Mouse (Mus musculus) kidney, embryonic 14.5 days (tissue): Measurements from ENCODE around the gene Pitpnb. TPM values are rescaled to one million over a fixed set of nuclear protein-coding genes. Genes with fewer than 3 reads are reported as not detected.
A peak's percentile ranks its signal among the peaks of the same experiment; 100 is the strongest.

Experiments
- ATAC-seq: fragments of 200-750 bp; cut with Nextera tagmentation; 2 replicates; pipeline ENCODE4 v1.8.0; 2017; ENCODE audit warnings: moderate number of reproducible peaks, mild to moderate bottlenecking, moderate TSS enrichment, moderate library complexity; ENCODE audit not compliant: low FRiP score, low TSS enrichment
- H3K27ac ChIP-seq: fragments of 300-500 bp; sonication (generic); 2 replicates; pipeline ENCODE4 v1.5.1; 2014; ENCODE audit warnings: low read depth, mild to moderate bottlenecking, low read length, moderate library complexity, mixed read lengths
- H3K27me3 ChIP-seq: fragments of 300-500 bp; sonication (generic); 2 replicates; pipeline ENCODE4 v1.6.1; 2014; ENCODE audit warnings: mild to moderate bottlenecking, low read length; ENCODE audit not compliant: control insufficient read depth, insufficient read depth
- H3K36me3 ChIP-seq: fragments of 300-500 bp; sonication (generic); 2 replicates; pipeline ENCODE4 v1.6.1; 2014; ENCODE audit warnings: low read length, mixed read lengths; ENCODE audit not compliant: control insufficient read depth, insufficient read depth
- H3K4me1 ChIP-seq: fragments of 300-500 bp; sonication (generic); 2 replicates; pipeline ENCODE4 v1.6.1; 2014; ENCODE audit warnings: low read length, mixed read lengths; ENCODE audit not compliant: control insufficient read depth, insufficient read depth
- H3K4me2 ChIP-seq: fragments of 300-500 bp; sonication (generic); replicated peaks from 2 replicates; pipeline ENCODE4 v1.6.1; 2014; ENCODE audit warnings: low read depth, mild to moderate bottlenecking, low read length
- H3K4me3 ChIP-seq: fragments of 300-500 bp; sonication (generic); 2 replicates; pipeline ENCODE4 v1.5.1; 2014; ENCODE audit warnings: mild to moderate bottlenecking, low read length
- H3K9ac ChIP-seq: fragments of 300-500 bp; sonication (generic); 2 replicates; pipeline ENCODE4 v1.6.1; 2014; ENCODE audit warnings: low read depth, mild to moderate bottlenecking, low read length, moderate library complexity
- H3K9me3 ChIP-seq: fragments of 300-500 bp; sonication (generic); 2 replicates; pipeline ENCODE4 v1.6.1; 2016; ENCODE audit warnings: low read length; ENCODE audit not compliant: control insufficient read depth
- WGBS: fragments of 180-500 bp; shearing (Covaris S2); extraction: QIAGEN DNeasy Blood & Tissue Kit; methylation state at CpG from one replicate; pipeline ENCODE4 v1.1.7; 2014; 5-methylcytosine and 5-hydroxymethylcytosine counted together
- polyA plus RNA-seq: library from polyadenylated mRNA; unstranded; fragments of >200 nt; fragmentation: Nextera tagmentation; extraction: Ambion mirVana; gene quantifications from 2 replicates; pipeline ENCODE4 v1.2.1, GENCODE M21; 2014

Pitpnb gene
- polyA plus RNA-seq, 1 experiment from 2014 or later, result 120 TPM

DNA sequence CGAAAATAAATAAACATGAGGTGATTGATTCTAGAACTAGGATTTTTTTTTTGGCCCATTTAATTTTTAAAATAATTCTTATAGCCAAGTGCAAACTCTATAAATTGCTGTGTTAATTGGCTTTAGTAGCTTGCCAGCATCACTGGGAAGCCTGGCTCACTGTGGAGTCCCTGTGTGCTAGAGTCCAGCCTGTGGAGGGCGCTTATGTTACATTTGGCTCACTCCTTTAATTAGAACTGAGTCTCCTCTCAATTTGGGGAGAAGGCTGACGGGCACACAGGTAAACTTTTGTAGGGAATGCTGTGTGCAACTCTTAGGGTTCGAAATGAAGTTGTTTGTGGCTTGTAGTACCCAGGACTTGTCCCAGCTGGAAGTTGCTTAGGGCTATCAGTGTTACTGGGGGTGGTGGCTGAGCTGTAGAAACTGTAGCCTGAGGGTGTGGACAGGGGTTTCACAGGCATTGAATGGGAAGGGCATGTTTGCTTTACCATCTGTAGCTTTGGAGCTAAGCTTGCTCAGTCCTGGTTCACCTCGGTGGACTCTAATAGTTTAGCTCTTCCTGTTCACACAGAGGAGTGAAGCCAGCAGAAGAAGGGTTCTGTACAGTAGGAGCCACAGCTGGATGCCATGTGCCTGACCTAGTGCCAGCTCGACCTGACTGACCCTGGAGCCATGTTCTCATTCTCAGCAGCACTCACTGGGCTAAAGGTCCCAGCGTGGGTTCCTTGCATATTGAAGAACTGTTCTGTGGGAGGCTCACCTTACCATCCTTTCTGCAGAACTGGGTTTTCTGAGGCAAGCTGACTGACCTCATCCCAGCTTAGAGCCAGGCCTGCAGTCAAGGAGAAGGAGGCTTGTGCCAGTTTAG is 47.8 kb downstream of the Pitpnb start:
- ATAC-seq, result no peak
- Histone ChIP-seq H3K4me1 (no peaks in the 10 kb centered on the region), H3K4me3 (no peak overlapping the region), H3K27ac (no peak overlapping the region), H3K27me3 (no peaks in the 10 kb centered on the region), H3K36me3 (peaks cover 85% of the 10 kb centered on the region), H3K4me2 (no peak overlapping the region), H3K9me3 (no peaks in the 10 kb centered on the region), H3K9ac (no peak overlapping the region)
- 82% methylated on average over 7 of the region's 7 CpGs for WGBS

DNA sequence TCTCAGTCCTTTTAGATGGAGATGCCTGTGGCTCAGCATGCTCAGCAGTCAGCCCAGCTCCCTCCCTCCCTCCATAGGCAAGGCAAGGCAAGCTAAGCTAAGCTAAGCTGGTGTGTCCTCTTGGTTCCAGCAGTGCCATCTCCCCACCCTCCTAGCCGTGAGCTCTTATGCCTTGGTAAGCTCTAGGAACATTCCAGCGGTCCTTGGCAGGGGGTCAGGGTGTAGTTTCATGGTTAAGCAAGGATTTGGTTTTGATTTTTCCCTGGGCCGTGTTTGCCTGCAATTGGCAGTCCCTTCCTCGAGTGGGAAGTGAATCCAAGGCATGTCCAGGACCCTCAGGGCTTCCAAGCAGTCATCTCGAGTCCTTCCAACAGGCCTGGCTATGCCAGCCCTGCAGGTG is 52.8 kb downstream of the Pitpnb start:
- WGBS, result 80% methylated on average over 5 of the region's 5 CpGs
- no peak for ATAC-seq

DNA sequence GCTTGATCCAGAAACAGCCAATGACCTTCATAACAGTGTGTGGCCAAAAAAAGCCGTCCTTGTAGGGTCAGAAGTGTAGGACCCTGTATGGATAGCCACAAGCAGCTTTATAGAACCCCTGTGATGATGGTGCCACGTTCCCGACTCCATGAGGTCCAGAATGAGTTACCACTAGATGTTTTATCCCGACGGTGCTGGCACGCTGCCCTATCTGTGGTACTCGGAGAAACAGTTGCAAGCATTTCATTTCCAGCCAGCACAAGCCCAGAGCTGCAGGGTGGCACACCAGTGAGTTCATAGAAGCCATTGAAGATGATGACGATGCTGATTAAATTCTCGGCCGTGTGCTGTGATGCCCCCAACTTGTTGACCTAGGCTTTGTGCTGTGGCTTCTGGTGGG is 60.3 kb downstream of the Pitpnb start:
- no peak overlapping the region for H3K4me2 ChIP-seq
- H3K36me3 ChIP-seq, result peaks cover 25% of the 10 kb centered on the region
- no peak overlapping the region for H3K27ac ChIP-seq
- no peak for ATAC-seq
- no peak overlapping the region for H3K9ac ChIP-seq
- H3K27me3 ChIP-seq, result 0 out of 2 replicates have a peak, but pooled peaks cover 3% of the 10 kb centered on the region
- 88% methylated on average over 10 of the region's 10 CpGs for WGBS
- no peaks in the 10 kb centered on the region for H3K9me3 ChIP-seq
- peaks cover 25% of the 10 kb centered on the region for H3K4me1 ChIP-seq
- H3K4me3 ChIP-seq, result no peak overlapping the region

More for the DNA sequence above, 52.8 kb downstream of the Pitpnb start:
- Histone ChIP-seq H3K36me3 (peaks cover 88% of the 10 kb centered on the region), H3K9me3 (no peaks in the 10 kb centered on the region), H3K27ac (no peak overlapping the region), H3K27me3 (no peaks in the 10 kb centered on the region), H3K9ac (no peak overlapping the region), H3K4me2 (no peak overlapping the region), H3K4me1 (no peaks in the 10 kb centered on the region), H3K4me3 (no peak overlapping the region)

DNA sequence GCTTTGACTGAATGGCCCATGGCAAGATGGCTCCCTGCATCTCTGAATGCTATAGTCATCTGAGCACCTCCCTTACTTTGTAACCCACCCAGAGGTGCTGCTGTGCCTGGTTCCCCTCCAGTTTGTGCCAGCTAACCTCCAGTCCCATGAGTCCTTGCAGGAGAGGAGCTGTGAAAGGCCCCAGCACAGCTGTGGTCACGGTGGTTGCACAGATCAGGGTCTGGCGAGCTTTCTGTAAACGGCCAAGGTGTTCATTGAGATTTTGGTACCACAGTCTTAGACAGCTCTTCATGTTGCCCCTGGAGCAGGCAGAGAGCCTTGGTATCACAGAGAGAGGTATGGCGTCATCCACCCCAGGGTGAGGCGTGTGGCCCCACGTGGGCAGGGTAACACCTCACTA is 60.9 kb downstream of the Pitpnb start:
- peaks cover 20% of the 10 kb centered on the region for H3K36me3 ChIP-seq
- H3K27me3 ChIP-seq, result 0 out of 2 replicates have a peak, but pooled peaks cover 3% of the 10 kb centered on the region
- H3K4me2 ChIP-seq, result no peak overlapping the region
- 74% methylated on average over 6 of the region's 6 CpGs for WGBS
- no peak overlapping the region for H3K9ac ChIP-seq
- no peaks in the 10 kb centered on the region for H3K9me3 ChIP-seq
- no peak for ATAC-seq
- no peak overlapping the region for H3K27ac ChIP-seq
- no peak overlapping the region for H3K4me3 ChIP-seq
- peaks cover 27% of the 10 kb centered on the region for H3K4me1 ChIP-seq

DNA sequence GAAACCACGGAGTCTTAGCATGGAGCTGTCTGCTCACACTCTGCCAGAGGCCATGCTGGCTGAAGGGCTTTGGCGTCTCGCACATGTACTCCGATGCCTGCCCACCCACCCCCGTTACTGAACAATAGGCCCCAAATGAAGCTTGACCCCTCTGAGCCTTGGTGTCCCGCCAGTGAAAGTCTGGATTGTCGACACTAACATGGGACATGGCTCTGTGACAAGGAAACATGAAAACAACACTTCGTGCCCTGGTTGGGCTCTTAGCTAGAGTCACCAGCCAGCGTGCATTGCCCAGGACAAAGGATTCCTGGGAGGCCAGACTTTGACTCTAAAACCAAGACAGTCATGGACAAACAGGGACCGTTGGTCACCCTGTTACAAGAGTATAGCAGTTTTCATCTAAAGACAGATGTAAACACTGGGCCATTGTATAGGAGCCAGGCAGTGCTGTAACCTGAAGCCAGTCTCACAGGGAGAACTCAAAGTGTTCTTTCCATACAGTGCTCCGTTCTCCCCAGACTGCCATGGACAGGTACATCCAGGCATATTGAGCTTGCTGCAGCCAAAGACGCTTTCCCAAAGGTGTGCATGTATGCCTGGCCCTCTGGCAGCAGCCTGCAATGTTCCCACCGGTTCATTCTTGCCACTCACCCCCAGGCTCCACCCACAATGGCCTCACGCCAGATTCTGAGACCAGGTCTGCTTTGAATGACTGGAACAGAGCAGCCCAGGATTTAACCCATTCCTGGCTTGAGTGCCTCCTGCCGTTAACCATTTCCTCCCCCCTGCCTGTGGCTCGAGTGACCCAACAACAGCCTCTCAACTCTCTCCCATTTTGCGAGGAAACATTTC is 63.0 kb downstream of the Pitpnb start:
- Histone ChIP-seq H3K4me3 (0 out of 2 replicates have a peak overlapping the region, but pooled peaks have one; percentile 8), H3K9me3 (no peaks in the 10 kb centered on the region), H3K4me2 (peak overlapping the region; percentile 40), H3K9ac (no peak overlapping the region), H3K27ac (no peak overlapping the region), H3K27me3 (peaks cover 5% of the 10 kb centered on the region; the same call in 1 of the 2 replicates), H3K36me3 (0 out of 2 replicates have a peak, but pooled peaks cover 6% of the 10 kb centered on the region), H3K4me1 (peaks cover 27% of the 10 kb centered on the region)
- 19% methylated on average over 17 of the region's 17 CpGs for WGBS
- ATAC-seq, result peak; percentile 82

DNA sequence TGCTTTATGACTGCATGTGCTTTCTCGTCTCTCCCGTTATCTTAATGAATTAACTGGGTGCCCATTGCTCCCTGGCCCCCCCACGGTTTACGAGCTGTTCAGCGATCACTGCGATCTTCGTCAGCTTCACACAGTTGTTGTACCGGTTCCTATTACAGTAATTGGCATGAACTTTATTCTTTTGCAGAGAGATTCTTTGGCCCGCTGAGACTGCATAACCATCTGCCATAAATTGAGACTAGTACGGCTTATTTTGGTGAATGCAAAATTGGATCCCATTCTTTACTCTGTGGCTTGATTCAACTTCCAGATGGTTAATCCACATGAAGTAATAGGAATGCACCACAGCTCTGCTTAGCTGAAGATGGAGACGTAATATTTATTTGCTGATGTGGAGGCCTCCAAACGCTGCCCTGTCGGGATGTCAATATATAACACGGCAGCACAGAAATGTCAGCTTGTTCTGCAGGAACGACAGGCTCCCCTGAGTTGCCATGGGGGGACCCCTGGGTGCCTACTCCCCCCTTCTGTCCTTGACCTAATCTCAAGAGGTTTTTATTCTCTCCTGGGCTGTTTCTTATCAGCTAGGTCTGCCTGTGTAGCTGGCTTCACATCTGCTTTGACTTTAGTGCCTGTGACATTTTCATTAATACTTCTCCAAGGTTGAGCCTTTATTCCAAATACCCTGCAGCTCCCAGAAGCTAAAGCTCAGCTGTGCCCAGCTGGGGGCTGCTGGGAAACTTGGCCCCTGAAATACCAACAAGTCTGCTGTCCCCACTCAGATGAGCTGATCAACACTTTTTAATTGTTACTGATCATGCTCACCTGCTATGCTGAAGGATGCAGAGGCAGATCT is 63.9 kb downstream of the Pitpnb start:
- no peak overlapping the region for H3K27ac ChIP-seq
- peaks cover 27% of the 10 kb centered on the region for H3K4me1 ChIP-seq
- H3K4me2 ChIP-seq, result peak overlapping the region; percentile 40
- 0 out of 2 replicates have a peak, but pooled peaks cover 6% of the 10 kb centered on the region for H3K36me3 ChIP-seq
- peaks cover 7% of the 10 kb centered on the region; the same call in 1 of the 2 replicates for H3K27me3 ChIP-seq
- ATAC-seq, result no peak
- WGBS, result 14% methylated on average over 15 of the region's 15 CpGs
- no peaks in the 10 kb centered on the region for H3K9me3 ChIP-seq
- 0 out of 2 replicates have a peak overlapping the region, but pooled peaks have one; percentile 8 for H3K4me3 ChIP-seq
- H3K9ac ChIP-seq, result no peak overlapping the region

DNA sequence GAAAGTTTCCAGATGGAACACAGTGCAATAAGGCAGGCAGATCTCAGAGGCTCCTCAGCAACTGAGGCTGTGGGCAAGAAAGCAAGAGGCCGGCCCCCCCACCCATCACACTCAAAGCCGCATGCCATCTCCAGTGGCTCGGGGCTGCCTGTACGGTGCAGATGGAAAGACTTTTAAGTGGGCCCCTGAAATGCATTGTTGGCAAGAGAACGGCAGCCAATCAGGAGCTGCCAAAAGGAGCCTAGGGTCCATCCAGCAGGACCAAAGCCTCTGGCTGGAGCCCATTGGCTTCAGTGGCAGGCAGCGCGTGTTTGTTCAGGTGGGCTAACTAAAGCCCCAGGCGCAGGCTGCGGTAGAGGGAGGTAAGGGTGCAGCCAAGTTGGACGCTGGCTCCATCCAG is 65.2 kb downstream of the Pitpnb start:
- Histone ChIP-seq H3K4me3 (no peak overlapping the region), H3K9me3 (no peaks in the 10 kb centered on the region), H3K27me3 (peaks cover 7% of the 10 kb centered on the region; the same call in 1 of the 2 replicates), H3K36me3 (no peaks in the 10 kb centered on the region), H3K4me1 (peaks cover 27% of the 10 kb centered on the region), H3K4me2 (no peak overlapping the region), H3K27ac (no peak overlapping the region), H3K9ac (no peak overlapping the region)
- WGBS, result 41% methylated on average over 10 of the region's 10 CpGs
- no peak for ATAC-seq

DNA sequence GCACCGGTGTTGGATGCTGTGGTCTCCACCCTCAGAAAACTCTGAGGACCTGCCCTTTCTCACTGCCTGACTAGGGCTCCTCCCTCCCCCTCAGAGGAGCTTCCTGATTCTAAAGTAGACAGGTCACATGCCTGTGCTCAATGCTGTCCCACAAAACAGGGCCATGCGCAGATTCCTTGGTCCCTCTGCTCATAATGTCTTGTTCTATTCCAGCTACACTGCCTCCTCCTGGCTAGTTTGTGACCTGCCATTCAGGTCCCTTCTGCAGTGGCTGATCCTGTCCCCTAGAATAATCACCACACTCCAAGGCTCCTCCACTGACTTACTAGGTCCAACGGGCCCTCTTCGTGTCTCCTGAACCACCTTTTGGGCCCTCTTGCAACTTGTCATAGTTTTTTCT is 65.6 kb downstream of the Pitpnb start:
- no peak overlapping the region for H3K4me2 ChIP-seq
- peaks cover 27% of the 10 kb centered on the region for H3K4me1 ChIP-seq
- H3K9me3 ChIP-seq, result no peaks in the 10 kb centered on the region
- no peak overlapping the region for H3K27ac ChIP-seq
- H3K27me3 ChIP-seq, result peaks cover 7% of the 10 kb centered on the region; the same call in 1 of the 2 replicates
- 63% methylated on average over 4 of the region's 4 CpGs for WGBS
- H3K4me3 ChIP-seq, result no peak overlapping the region
- ATAC-seq, result no peak
- no peaks in the 10 kb centered on the region for H3K36me3 ChIP-seq
- no peak overlapping the region for H3K9ac ChIP-seq
